Mouse (Mus musculus): Measurements from ENCODE around the gene Ap3b1.

The Ap3b1 gene

DNA sequence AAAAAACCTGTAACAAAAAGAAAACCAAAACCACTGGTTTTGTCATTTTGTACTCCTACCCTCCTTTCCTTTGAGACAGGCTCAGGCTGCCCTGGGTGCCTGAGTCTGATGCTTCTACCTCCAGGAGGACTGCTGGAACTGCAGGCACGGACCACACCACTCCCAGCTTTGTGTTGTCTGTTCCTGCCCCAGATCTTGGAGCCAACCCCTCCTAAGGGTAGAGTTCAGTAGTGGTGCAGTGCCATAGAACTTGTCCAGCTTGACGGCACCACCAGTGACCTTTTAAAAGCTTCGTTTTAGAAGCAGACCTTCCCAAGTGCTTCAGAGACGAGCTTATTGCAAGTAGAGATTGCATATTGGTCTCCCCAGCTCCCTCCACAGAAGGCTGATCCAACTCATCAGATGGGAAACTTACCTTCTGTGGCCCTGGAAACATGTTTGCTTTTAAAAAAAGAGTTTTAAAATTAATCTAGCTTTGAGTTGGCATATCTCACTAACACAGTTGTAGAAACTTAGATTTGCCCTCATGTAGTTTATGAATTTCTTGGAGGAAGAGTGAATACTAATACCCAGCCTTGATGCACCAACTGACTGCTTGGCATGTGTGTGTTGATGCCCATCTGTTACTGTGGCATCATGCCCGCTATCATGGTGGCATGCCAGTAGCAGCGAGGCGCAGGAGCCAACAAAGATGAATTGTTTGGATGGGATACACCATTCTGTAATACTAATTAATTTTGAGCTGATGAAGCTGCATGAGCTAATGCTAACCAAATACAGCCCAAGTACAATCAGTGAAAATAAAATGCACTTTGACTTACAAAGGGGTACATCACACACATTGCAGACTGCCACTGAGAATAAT is 17.0 kb downstream of the Ap3b1 start:
- no peak for DNase-seq (ENCODE audit: low spot score)

- no peak for DNase-seq (ENCODE audit: low spot score)
These were observed 20.2 kb downstream of the Ap3b1 start for GRCm38 (mm10) chr13:94379006-94379405.

DNA sequence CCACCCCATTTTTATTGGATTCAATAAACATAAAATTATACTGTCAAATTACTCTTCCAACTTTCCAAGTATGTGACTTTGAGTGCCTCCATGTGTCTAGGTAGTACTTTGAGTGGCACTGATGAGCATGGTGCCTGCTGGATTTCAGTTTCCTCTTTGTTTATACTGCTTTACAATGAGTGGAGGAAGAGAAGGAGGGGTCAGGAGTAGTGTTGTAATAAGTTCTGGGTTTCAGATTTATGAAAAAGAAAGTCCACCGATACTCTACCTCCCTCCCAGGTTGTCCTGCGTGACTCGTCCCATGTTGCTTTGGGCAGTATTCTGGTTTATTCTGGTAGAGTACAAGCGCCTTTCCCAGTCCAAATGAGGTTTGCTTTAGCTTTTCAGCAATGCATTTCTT is 22.7 kb downstream of the Ap3b1 start:
- DNase-seq (ENCODE audit: low spot score): no peak

DNA sequence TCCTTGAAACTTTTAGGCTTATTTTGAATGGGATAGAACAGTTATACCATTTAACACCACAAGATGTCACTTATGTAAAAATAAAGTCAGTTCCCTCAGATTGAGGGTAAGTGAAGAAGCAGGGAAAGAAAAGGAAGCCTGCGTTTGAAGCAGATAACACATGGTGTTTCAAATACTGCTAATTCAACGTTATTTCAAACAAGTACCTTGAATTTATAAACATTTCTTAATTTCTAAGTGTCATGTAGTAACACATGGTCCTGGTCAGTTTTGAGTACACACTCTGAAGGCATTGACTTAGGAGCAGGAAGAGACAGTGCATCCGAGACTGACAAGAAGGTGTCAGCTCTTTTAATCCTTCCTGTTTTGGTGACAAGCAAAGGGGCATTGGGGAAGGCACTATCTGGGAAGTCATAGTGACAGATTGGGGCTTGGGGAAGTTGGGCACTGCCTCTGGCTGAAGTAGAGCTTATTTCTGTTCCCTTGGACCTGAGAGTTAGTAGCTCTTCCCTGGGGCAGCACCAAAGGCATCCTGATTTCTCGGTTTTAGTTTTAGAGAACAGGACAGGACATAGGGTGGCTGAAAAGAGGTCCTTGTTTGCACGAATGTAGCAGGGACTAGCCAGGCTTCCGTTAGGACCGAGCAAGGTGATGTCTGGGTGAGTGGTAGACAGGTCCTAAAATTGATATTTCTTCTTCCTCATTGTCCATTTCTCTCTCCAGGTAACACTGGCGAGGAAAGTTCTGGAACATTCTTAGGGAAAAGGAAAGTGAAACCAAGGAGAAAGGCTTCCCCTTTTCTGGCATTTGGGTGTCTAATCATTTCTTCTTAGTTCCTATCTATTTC is 23.3 kb downstream of the Ap3b1 start:
- no peak for DNase-seq (ENCODE audit: low spot score)

DNA sequence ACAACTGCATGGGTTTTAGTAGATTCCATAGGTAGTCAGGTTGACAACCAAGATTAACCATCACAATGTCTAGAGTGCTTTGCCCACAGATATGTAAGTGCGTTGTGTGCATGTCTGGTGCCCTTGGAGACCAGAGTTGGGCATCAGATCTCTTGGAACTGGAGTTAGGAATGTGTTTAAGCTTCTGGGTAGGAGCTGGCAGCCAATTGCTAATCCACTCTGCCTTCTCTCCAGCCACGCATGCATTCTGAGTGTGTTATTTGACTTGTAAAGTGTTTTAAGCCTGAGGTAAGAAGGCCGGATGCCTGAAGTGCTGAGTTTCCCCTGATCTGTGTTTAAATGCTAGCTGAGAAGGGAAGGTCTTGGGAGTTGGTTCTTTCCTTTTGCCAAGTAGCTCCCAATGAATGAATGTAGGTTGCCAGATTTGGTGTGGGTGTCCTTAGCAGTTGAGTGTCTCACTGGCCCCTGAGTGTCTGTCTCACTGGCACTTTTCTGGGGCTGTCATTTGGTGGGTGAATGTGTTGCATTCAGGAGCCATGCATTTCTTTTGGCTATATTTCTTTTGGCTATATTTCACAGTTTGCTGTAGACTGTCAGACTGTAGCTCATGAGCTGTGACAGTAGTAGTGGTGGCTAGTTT is 26.3 kb downstream of the Ap3b1 start:
- no peak for DNase-seq (ENCODE audit: low spot score)

DNA sequence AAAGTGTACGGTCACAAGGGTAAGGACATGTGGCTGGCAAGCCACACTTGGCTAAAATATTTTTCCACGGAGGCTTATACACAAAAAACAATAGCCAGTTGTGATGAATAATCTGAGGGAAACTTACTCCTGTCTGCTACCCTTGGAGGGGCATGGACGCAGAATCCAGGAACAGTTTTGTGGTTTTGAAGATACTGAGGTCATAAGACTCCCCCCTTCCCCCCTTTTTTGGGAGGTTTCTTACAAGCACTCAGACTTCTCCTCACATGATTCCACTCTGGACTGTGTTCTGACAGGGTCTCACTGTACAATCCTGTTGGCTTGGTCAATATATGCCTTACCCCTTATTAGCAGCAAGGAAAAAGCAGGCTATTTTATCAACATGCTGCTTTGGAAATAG is 29.8 kb downstream of the Ap3b1 start:
- no peak for DNase-seq (ENCODE audit: low spot score)

GRCm38 (mm10) chr13:94389541-94389940 is 30.8 kb downstream of the Ap3b1 start:
- no peak for DNase-seq (ENCODE audit: low spot score)

DNA sequence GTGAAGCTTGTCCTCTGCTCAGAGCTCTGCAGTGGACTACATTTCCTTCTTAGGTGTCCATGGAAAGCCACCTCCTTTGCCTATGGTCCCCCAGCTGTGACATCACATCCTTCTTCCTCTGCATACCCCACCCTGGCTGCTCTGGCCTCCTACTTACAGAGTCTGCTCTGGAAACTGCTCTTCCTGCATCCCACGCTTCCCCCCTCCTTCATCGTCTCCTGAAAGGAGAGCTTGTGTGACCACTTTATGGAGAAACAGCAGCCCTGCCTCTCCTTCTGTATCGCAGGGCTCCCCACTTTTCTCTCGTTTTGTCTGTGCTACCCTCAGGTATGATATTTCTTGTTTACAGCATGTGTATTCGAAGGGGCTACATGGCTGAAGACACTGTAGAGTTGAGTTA is 33.5 kb downstream of the Ap3b1 start:
- DNase-seq (ENCODE audit: low spot score): no peak

DNA sequence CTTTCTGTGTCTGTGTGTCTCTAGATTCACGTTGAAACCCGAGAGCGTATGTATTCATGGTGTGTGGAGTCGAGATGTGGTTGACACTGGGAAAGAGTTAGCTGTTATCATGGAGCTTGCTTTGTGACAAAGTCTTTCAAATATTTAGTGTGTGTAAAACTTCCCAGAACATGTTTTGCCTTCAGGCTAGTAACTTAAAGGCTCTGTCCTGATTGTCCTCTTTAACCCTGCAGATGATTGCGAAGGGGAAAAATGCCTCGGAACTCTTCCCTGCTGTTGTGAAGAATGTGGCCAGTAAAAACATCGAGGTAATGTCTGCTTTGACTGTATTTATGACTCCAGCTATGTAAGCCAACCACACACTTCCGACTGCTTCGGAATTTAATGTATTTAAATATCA is 35.7 kb downstream of the Ap3b1 start:
- DNase-seq (ENCODE audit: low spot score): no peak

- no peak for DNase-seq (ENCODE audit: low spot score)
These were observed 37.0 kb downstream of the Ap3b1 start for GRCm38 (mm10) chr13:94395763-94396162.

GRCm38 (mm10) chr13:94396392-94396920 is 37.7 kb downstream of the Ap3b1 start:
- DNase-seq (ENCODE audit: low spot score): no peak

DNA sequence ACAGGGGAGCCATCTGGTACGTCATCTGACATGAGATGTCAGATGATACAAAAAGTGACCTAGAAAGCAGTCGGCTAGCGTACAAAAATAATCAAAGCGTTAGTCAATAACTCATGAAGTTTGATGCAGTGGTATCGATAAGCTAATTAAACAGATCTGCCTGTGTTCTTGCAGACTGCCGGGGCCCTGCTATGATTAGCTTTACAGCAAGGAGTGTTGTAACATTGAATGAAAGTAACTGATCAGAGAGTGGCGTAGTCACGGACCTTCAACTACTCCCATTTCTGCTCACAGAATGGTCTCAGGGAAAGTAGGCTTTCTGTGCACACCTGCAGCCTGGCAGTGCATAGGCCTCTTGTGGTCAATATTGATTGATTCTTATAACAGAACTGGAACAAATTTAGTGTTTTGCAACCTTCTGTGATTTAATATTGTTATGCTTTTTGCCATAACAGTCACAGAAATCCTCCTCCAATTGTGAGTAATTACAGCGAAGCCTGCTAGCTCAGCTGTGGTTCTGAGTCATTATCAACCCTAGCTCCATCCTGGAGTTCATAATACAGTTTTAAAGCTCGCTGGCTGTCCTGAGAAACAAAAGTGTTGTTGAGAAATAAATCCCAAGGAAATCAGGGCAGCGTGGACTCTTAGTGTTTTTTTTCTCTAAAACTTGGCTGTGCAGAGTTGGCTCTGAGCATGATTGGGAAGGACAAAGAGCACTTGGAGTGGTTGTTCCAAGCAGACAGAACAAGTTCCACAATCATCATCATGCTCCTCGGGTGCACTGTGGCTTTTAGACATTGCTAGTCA is 40.0 kb downstream of the Ap3b1 start:
- no peak for DNase-seq (ENCODE audit: low spot score)

DNA sequence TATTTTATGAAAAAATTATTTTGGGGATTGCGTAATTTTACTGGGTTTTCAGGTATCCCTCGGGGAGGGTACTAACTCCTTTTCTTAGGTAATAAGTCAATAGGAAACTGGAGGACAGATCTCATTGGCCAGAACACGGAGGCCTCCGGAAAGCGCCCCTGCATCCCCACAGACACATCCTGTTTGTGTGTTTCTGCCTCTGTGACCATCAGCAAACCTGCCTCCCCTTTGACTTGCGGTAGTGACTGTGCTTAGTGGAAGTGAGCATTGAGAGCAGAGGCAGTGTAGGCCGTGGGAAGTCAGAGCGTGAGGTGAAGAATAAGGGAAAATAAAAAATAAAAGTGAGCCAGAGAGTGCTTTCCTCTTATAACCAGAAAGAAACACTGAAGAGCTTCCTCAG is 41.7 kb downstream of the Ap3b1 start:
- DNase-seq (ENCODE audit: low spot score): no peak

DNA sequence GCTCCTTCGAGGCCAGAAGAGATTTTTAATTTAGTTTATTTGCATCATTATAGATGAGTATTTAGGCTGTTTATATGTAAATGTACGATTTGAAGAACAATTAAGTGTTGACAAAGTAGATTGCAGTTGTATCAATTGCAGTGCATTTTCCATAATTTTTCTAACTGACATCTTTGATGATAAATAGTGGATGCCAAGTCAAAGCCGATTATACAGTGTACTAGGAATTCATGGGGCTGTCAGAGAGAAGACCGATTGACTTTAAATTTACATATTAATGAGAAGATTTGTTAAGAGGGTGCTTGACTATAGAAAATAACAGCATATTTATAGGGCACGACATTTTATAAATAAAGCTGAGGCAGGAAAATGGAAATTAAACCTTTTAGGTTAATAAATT is 64.8 kb downstream of the Ap3b1 start:
- no peak for DNase-seq (ENCODE audit: low spot score)

- no peak for DNase-seq (ENCODE audit: low spot score)
These were observed 70.8 kb downstream of the Ap3b1 start for GRCm38 (mm10) chr13:94429567-94429966.

- no peak for DNase-seq (ENCODE audit: low spot score)
These were observed 80.6 kb downstream of the Ap3b1 start for GRCm38 (mm10) chr13:94439386-94439785.

DNA sequence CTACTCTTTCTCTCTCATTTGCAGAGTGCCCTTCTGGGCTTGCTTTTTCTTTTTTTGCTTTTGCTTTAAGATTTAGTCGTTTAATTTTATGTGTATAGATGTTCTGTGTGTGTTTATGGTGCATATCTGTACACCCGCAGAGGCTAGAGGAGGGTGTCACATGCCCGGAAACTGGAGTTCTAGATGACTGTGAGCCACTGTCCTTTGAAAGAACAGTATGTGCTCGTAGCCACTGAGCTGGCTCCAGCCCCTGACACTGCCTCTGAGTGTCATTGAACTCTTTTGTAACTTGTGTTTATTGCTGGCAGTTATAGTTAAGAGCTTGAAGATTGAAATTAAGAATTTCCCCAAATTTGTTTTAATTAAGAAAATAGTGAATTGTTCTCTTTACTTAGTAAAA is 82.4 kb downstream of the Ap3b1 start:
- no peak for DNase-seq (ENCODE audit: low spot score)

- no peak for DNase-seq (ENCODE audit: low spot score)
These were observed 84.7 kb downstream of the Ap3b1 start for GRCm38 (mm10) chr13:94443411-94443810.

DNA sequence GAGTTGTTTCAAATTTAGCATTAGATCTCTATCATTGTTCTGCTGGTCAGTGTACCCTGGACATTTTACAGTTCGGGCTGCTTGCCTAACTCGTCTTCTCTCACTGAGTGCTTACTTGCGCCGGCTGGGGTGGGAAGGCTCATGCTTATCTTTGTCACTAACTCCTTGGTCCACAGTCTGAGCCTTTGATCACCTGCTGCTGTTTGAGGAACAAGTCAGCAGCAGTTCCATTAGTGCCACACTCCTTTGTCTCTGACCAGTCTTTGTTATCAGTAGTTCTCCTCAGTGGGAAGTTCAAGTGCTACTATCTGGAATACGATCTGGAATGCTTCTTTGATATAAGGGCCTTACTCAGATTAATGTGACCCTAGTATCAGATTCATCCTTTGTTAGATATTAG is 86.3 kb downstream of the Ap3b1 start:
- no peak for DNase-seq (ENCODE audit: low spot score)

DNA sequence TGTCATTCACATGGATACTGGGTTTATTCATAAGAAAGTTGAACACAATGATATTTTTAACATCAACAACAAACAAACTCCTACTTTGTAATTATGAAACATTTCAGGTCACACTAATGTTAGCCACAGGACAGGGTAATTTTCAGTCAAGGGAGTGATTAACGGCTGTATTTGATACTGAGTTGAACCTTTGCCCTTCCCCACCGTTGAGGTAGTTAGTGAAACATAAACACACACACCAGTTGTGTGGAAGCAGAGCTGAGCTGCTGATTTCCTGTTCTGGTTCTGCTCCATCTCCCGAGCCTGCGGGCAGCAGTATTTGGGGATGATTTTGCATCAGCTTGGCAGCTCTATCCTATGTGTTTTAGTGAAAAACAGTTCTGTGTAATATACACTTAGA is 88.2 kb downstream of the Ap3b1 start:
- DNase-seq (ENCODE audit: low spot score): no peak

DNA sequence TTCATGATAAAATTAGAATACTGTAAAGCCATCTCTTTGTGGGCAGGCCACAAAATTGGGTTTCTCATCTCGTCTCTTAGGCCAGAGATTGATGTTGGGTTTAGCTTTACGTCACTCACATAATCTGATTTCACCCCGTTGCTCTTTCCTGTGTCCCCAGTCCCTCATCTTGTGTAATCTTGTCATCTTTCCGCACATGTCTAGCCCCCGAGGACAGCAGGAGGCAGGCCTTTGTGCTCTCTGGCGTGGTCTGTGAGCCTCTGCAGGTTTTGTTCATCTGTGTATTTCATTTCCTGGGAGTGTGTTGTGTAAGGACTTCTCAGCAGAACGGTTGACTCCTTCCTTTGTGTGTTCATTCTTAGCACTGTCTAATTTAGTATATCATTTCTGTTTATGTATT is 90.8 kb downstream of the Ap3b1 start:
- no peak for DNase-seq (ENCODE audit: low spot score)

DNA sequence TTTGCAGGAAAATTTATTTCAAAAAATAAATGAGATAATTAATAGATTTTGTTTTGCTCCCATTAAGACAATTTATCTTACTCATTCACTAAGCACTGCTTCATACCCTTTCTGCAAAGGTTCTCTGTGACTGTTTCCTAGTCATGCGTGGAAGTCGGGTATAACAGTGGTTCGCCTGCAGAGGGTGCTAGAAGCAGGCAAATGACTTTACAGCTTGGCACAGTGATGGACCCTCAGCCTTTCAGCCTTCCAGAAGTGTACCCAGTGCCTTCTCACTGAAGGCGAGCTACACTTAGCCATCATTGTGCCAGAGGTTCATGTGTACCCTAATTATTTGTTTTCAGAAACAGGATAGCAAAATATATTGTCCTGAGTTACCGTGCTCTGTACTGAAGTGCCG is 92.5 kb downstream of the Ap3b1 start:
- DNase-seq (ENCODE audit: low spot score): no peak
